Mouse (Mus musculus): ENCODE measurements around the gene Dpf2.

- TF ChIP-seq CTCF (IDR thresholded peaks at IDR 0.05; ENCODE audit: borderline replicate concordance, extremely low read depth, insufficient read depth, insufficient read length) (no peak), POLR2A (IDR thresholded peaks at IDR 0.05; ENCODE audit: borderline replicate concordance, extremely low read depth, insufficient read depth, insufficient read length, poor library complexity, severe bottlenecking) (no peak)
Measured at GRCm38 (mm10) chr19:5910221-5910620, 2.6 kb downstream of the Dpf2 start.
